Mouse (Mus musculus): Measurements from ENCODE around the gene S100a1.
A peak's percentile ranks its signal among the peaks of the same experiment; 100 is the strongest.

S100a1 gene

GRCm38 (mm10) chr3:90513796-90514590, at the start of gene S100a1, which contains the start of gene S100a13:
Gene S100a1 (minus strand): TSS chr3:90514392.
Gene S100a13 (plus strand): TSS chr3:90514435.
- DNase-seq (ENCODE audit: low spot score in 2 of 2) = peak in 1 of 2 experiments; percentile 63

- DNase-seq (ENCODE audit: low spot score in 2 of 2) = no peak
Observed at GRCm38 (mm10) chr3:90560008-90560628, 45.9 kb upstream of the S100a1 start, which contains the start of gene S100a3. Gene S100a3 (plus strand): TSS chr3:90560578.

GRCm38 (mm10) chr3:90555954-90556353, 41.8 kb upstream of the S100a1 start:
- peak; percentile 48 to 56 for DNase-seq (ENCODE audit: low spot score in 2 of 2)

GRCm38 (mm10) chr3:90552231-90552630, 38.0 kb upstream of the S100a1 start:
- DNase-seq (ENCODE audit: low spot score in 2 of 2) = no peak

GRCm38 (mm10) chr3:90550421-90550790, 36.2 kb upstream of the S100a1 start:
- DNase-seq (ENCODE audit: low spot score in 2 of 2) = no peak

- DNase-seq (ENCODE audit: low spot score in 2 of 2) = no peak
Observed at GRCm38 (mm10) chr3:90549676-90550420, 35.7 kb upstream of the S100a1 start.

GRCm38 (mm10) chr3:90540904-90541303, 26.7 kb upstream of the S100a1 start:
- peak; percentile 22 to 47 for DNase-seq (ENCODE audit: low spot score in 2 of 2)

- no peak for DNase-seq (ENCODE audit: low spot score in 2 of 2)
Observed at GRCm38 (mm10) chr3:90537905-90538296, 23.7 kb upstream of the S100a1 start.

- no peak for DNase-seq (ENCODE audit: low spot score in 2 of 2)
Observed at GRCm38 (mm10) chr3:90537141-90537904, 23.1 kb upstream of the S100a1 start, which contains the start of gene S100a16. Gene S100a16 (plus strand): TSS chr3:90537254.

- DNase-seq (ENCODE audit: low spot score in 2 of 2) = no peak
Observed at GRCm38 (mm10) chr3:90535446-90535845, 21.3 kb upstream of the S100a1 start.

GRCm38 (mm10) chr3:90531713-90532112, 17.5 kb upstream of the S100a1 start:
- no peak for DNase-seq (ENCODE audit: low spot score in 2 of 2)

- no peak for DNase-seq (ENCODE audit: low spot score in 2 of 2)
Observed at GRCm38 (mm10) chr3:90527291-90527873, 13.2 kb upstream of the S100a1 start.

- no peak for DNase-seq (ENCODE audit: low spot score in 2 of 2)
Observed at GRCm38 (mm10) chr3:90526580-90526979, 12.4 kb upstream of the S100a1 start, which contains the start of gene S100a14. Gene S100a14 (plus strand): TSS chr3:90526856.

- DNase-seq (ENCODE audit: low spot score in 2 of 2) = no peak
Observed at GRCm38 (mm10) chr3:90526076-90526475, 11.9 kb upstream of the S100a1 start.

- peak in 1 of 2 experiments; percentile 65 for DNase-seq (ENCODE audit: low spot score in 2 of 2)
Observed at GRCm38 (mm10) chr3:90525421-90525820, 11.2 kb upstream of the S100a1 start.

GRCm38 (mm10) chr3:90517711-90518110, 3.5 kb upstream of the S100a1 start:
- DNase-seq (ENCODE audit: low spot score in 2 of 2) = no peak

GRCm38 (mm10) chr3:90515789-90516188, 1.6 kb upstream of the S100a1 start:
- DNase-seq (ENCODE audit: low spot score in 2 of 2) = no peak

GRCm38 (mm10) chr3:90515242-90515641, 1.1 kb upstream of the S100a1 start:
- no peak for DNase-seq (ENCODE audit: low spot score in 2 of 2)

- DNase-seq (ENCODE audit: low spot score in 2 of 2) = no peak
Observed at GRCm38 (mm10) chr3:90514691-90515090, 499 bp upstream of the S100a1 start.

GRCm38 (mm10) chr3:90512948-90513642, 1.1 kb downstream of the S100a1 start:
- no peak for DNase-seq (ENCODE audit: low spot score in 2 of 2)

Measured in left cerebral cortex, adult 9 months (tissue).